Mouse (Mus musculus) heart, embryonic 11.5 days (tissue): ENCODE data around the gene Rnaset2a. TPM values are rescaled to one million over a fixed set of nuclear protein-coding genes. Genes with fewer than 3 reads are reported as not detected.
"Not testable (repeated sequence)": the region's sequence is repeated elsewhere in the genome, so short reads cannot be mapped to it uniquely, and the experiment has no call there.

Experiments used
- ATAC-seq: fragments of 200-750 bp; cut with Nextera tagmentation; replicated peaks from 2 replicates; pipeline ENCODE4 v1.8.0; 2017; ENCODE audit warnings: moderate library complexity; ENCODE audit not compliant: insufficient number of reproducible peaks, low FRiP score, low TSS enrichment
- H3K27ac ChIP-seq: fragments of 300-500 bp; sonication (generic); 2 replicates; pipeline ENCODE4 v1.5.1; 2014; ENCODE audit warnings: mild to moderate bottlenecking, low read depth, low read length
- H3K27me3 ChIP-seq: fragments of 300-500 bp; sonication (generic); 2 replicates; pipeline ENCODE4 v1.6.1; 2014; ENCODE audit warnings: mild to moderate bottlenecking, low read length, mixed read lengths; ENCODE audit not compliant: control insufficient read depth, insufficient read depth
- H3K36me3 ChIP-seq: fragments of 300-500 bp; sonication (generic); 2 replicates; pipeline ENCODE4 v1.6.1; 2014; ENCODE audit warnings: mild to moderate bottlenecking, low read length, moderate library complexity, mixed read lengths; ENCODE audit not compliant: control insufficient read depth, insufficient read depth
- H3K4me1 ChIP-seq: fragments of 300-500 bp; sonication (generic); 2 replicates; pipeline ENCODE4 v1.6.1; 2014; ENCODE audit warnings: low read length; ENCODE audit not compliant: control insufficient read depth, insufficient read depth
- H3K4me2 ChIP-seq: fragments of 300-500 bp; sonication (generic); 2 replicates; pipeline ENCODE4 v1.6.1; 2014; ENCODE audit warnings: mild to moderate bottlenecking, moderate library complexity
- H3K4me3 ChIP-seq: fragments of 300-500 bp; sonication (generic); 2 replicates; pipeline ENCODE4 v1.5.1; 2014; ENCODE audit warnings: low read depth, low read length
- H3K9ac ChIP-seq: fragments of 300-500 bp; sonication (generic); 2 replicates; pipeline ENCODE4 v1.6.1; 2014; ENCODE audit warnings: mild to moderate bottlenecking, low read depth, low read length, moderate library complexity
- H3K9me3 ChIP-seq: fragments of 300-500 bp; sonication (generic); replicated peaks from 2 replicates; pipeline ENCODE4 v1.6.1; 2016; ENCODE audit warnings: low read length; ENCODE audit not compliant: control insufficient read depth
- WGBS: fragments of 180-500 bp; shearing (Covaris S2); extraction: QIAGEN DNeasy Blood & Tissue Kit; methylation state at CpG from one replicate; pipeline ENCODE4 v1.1.7; 2014; ENCODE audit not compliant: insufficient replicate concordance; 5-methylcytosine and 5-hydroxymethylcytosine counted together
- polyA plus RNA-seq: library from polyadenylated mRNA; unstranded; fragments of >200 nt; fragmentation: Nextera tagmentation; extraction: Ambion mirVana; gene quantifications from 2 replicates; pipeline ENCODE4 v1.2.1, GENCODE M21; 2014

Gene Rnaset2a
- polyA plus RNA-seq, 1 experiment from 2014 or later = 30.0 TPM

GRCm38 (mm10) chr17:8170331-8170730 is 22.4 kb upstream of the Rnaset2a start:
- H3K36me3 ChIP-seq = peaks cover 5% of the 10 kb centered on the region
- ATAC-seq = no peak
- H3K4me1 ChIP-seq = no peaks in the 10 kb centered on the region
- H3K9me3 ChIP-seq = no peaks in the 10 kb centered on the region
- no peak overlapping the region for H3K9ac ChIP-seq
- H3K27me3 ChIP-seq = no peaks in the 10 kb centered on the region
- H3K4me3 ChIP-seq = no peak overlapping the region
- no peak overlapping the region for H3K27ac ChIP-seq
- 78% methylated on average over 7 of the region's 7 CpGs for whole genome bisulfite sequencing
- H3K4me2 ChIP-seq = no peak overlapping the region

GRCm38 (mm10) chr17:8167436-8167835 is 19.5 kb upstream of the Rnaset2a start:
- H3K9ac ChIP-seq, H3K27me3 ChIP-seq, H3K9me3 ChIP-seq, H3K36me3 ChIP-seq, H3K4me1 ChIP-seq, H3K4me2 ChIP-seq, H3K27ac ChIP-seq, ATAC-seq, H3K4me3 ChIP-seq: not testable (repeated sequence)
- 82% methylated on average over 6 of the region's 8 CpGs for WGBS

- peak overlapping the region; percentile 14; the same call in 1 of the 2 replicates for H3K4me3 ChIP-seq
- H3K4me1 ChIP-seq, H3K9ac ChIP-seq, H3K27ac ChIP-seq, H3K36me3 ChIP-seq, ATAC-seq, H3K27me3 ChIP-seq, H3K9me3 ChIP-seq: not testable (repeated sequence)
- peak overlapping the region; percentile 52 for H3K4me2 ChIP-seq
- 79% methylated on average over 2 of the region's 3 CpGs for WGBS
These were observed 18.6 kb upstream of the Rnaset2a start for GRCm38 (mm10) chr17:8166454-8166853.

GRCm38 (mm10) chr17:8165977-8166376 is 18.1 kb upstream of the Rnaset2a start:
- H3K9ac ChIP-seq, H3K9me3 ChIP-seq, H3K27me3 ChIP-seq, H3K36me3 ChIP-seq, H3K27ac ChIP-seq, H3K4me1 ChIP-seq, ATAC-seq: not testable (repeated sequence)
- WGBS = 1% methylated on average over 10 of the region's 11 CpGs
- H3K4me3 ChIP-seq = peak overlapping the region; percentile 47
- peak overlapping the region; percentile 52 for H3K4me2 ChIP-seq

DNA sequence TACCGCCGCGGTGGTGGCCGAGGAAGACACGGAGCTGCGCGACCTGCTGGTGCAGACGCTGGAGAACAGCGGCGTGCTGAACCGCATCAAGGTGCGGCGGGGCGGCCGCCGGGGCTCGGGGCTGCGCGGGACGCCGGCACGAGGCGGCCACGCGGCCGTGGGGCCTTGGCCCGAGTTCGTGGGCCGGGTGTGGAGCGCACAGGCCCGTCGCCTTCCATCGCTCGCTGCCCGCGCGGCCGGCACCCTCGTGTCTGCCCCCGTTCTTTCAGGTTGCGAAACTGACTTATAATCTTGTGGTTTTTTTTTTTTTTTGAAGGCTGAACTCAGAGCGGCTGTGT is 17.7 kb upstream of the Rnaset2a start:
- not testable (repeated sequence) for H3K27ac ChIP-seq, H3K9me3 ChIP-seq, H3K4me1 ChIP-seq, H3K27me3 ChIP-seq, ATAC-seq, H3K36me3 ChIP-seq
- H3K9ac ChIP-seq = peak overlapping the region; percentile 64; the same call in 1 of the 2 replicates
- H3K4me2 ChIP-seq = peak overlapping the region; percentile 52
- H3K4me3 ChIP-seq = peak overlapping the region; percentile 47
- WGBS = 0% methylated on average over 31 of the region's 42 CpGs

GRCm38 (mm10) chr17:8164701-8165607 is 17.1 kb upstream of the Rnaset2a start, which contains the start of gene Fgfr1op:
Fgfr1op (plus strand) TSS chr17:8165501.
- not testable (repeated sequence) for H3K4me1 ChIP-seq, H3K27ac ChIP-seq, H3K27me3 ChIP-seq, H3K9me3 ChIP-seq, H3K36me3 ChIP-seq
- WGBS = 3% methylated on average over 13 of the region's 55 CpGs
- ATAC-seq = peak; percentile 99
- Histone ChIP-seq H3K9ac (peak within 1 kb of the TSS; percentile 64; the same call in 1 of the 2 replicates), H3K4me3 (peak within 1 kb of the TSS; percentile 47), H3K4me2 (peak within 1 kb of the TSS; percentile 52)

GRCm38 (mm10) chr17:8160969-8161368 is 13.1 kb upstream of the Rnaset2a start:
- WGBS = 46% methylated on average over 2 of the region's 3 CpGs
- H3K27ac ChIP-seq, H3K4me3 ChIP-seq, H3K9me3 ChIP-seq, H3K4me1 ChIP-seq, H3K9ac ChIP-seq, ATAC-seq, H3K36me3 ChIP-seq, H3K27me3 ChIP-seq, H3K4me2 ChIP-seq: not testable (repeated sequence)

DNA sequence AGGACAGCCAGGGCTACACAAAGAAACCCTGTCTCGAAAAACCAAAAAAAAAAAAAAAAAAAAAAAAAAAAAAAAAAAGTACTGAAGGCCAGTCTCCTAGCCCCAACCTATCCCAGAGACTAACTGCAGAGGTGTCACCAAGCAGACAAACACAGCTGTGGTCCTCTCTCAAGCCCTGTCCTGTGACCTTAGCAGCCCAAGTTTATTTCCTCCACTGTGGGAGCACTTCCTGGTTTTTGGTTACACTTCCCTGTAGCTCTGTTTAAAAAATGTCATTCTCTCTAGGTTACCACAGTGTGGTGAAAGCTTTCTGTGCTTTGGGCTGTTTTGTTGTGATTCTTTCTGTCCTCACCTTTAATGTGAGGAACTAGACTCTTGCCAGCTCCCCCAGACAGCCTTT is 10.7 kb upstream of the Rnaset2a start:
- H3K4me3 ChIP-seq, ATAC-seq, H3K27me3 ChIP-seq, H3K9me3 ChIP-seq, H3K4me1 ChIP-seq, H3K9ac ChIP-seq, H3K27ac ChIP-seq, H3K36me3 ChIP-seq, H3K4me2 ChIP-seq: not testable (repeated sequence)
- WGBS = no CpG with 5 or more reads among the region's 1 CpGs

DNA sequence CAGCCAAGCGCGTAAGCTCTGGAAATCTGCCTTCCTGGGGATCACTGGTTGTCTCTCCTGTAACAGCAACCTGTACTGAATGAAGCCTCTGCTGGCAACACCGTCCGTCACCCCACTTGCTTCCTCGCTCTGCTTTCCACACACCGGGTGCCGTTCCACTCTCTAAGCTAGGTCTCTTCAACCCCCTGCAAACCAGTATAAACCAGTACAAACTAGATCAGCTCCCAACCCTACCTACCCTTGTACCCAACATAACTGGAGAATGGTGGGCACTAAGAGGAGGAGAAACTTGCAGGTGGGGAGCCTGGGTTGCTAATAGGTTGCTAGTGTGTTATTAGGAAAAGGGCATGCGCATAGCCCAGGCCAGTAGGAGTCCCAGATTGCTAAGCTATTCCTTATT is 8.1 kb upstream of the Rnaset2a start:
- not testable (repeated sequence) for H3K9ac ChIP-seq, ATAC-seq, H3K4me2 ChIP-seq, H3K27ac ChIP-seq, H3K27me3 ChIP-seq, H3K9me3 ChIP-seq, H3K36me3 ChIP-seq, H3K4me3 ChIP-seq, H3K4me1 ChIP-seq
- no CpG with 5 or more reads among the region's 8 CpGs for WGBS
